Mouse (Mus musculus): ENCODE data around the gene Rsph6a.

Gene Rsph6a

GRCm38 (mm10) chr7:19078732-19079131, 24.2 kb downstream of the Rsph6a start:
- in situ Hi-C loops (cut with MboI), result no loop called here

- in situ Hi-C loops (cut with MboI), result no loop called here
Observed at GRCm38 (mm10) chr7:19080451-19080950, 26.0 kb downstream of the Rsph6a start.

GRCm38 (mm10) chr7:19082171-19082570, 27.7 kb downstream of the Rsph6a start:
- in situ Hi-C loops (cut with MboI), result no loop called here

- in situ Hi-C loops (cut with MboI), result no loop called here
Observed at GRCm38 (mm10) chr7:19083096-19083495, 28.6 kb downstream of the Rsph6a start.

- in situ Hi-C loops (cut with MboI), result no loop called here
Observed at GRCm38 (mm10) chr7:19083701-19084100, 29.2 kb downstream of the Rsph6a start, which contains the start of gene Dmpk. TSS of gene Dmpk (plus strand) at chr7:19083849.

- in situ Hi-C loops (cut with MboI), result no loop called here
Observed at GRCm38 (mm10) chr7:19084277-19084771, 29.8 kb downstream of the Rsph6a start.

- in situ Hi-C loops (cut with MboI), result no loop called here
Observed at GRCm38 (mm10) chr7:19084921-19085473, 30.5 kb downstream of the Rsph6a start.

- in situ Hi-C loops (cut with MboI), result no loop called here
Observed at GRCm38 (mm10) chr7:19085495-19085894, 31.0 kb downstream of the Rsph6a start.

- in situ Hi-C loops (cut with MboI), result no loop called here
Observed at GRCm38 (mm10) chr7:19086042-19086441, 31.6 kb downstream of the Rsph6a start.

- in situ Hi-C loops (cut with MboI), result no loop called here
Observed at GRCm38 (mm10) chr7:19086760-19087159, 32.3 kb downstream of the Rsph6a start.

- in situ Hi-C loops (cut with MboI), result no loop called here
Observed at GRCm38 (mm10) chr7:19088813-19089212, 34.3 kb downstream of the Rsph6a start.

GRCm38 (mm10) chr7:19091913-19092312, 37.4 kb downstream of the Rsph6a start:
- in situ Hi-C loops (cut with MboI), result no loop called here

- in situ Hi-C loops (cut with MboI), result no loop called here
Observed at GRCm38 (mm10) chr7:19092381-19093173, 38.1 kb downstream of the Rsph6a start.

GRCm38 (mm10) chr7:19093174-19093521, 38.7 kb downstream of the Rsph6a start:
- in situ Hi-C loops (cut with MboI), result no loop called here

GRCm38 (mm10) chr7:19093537-19094385, 39.3 kb downstream of the Rsph6a start:
- in situ Hi-C loops (cut with MboI), result no loop called here

- in situ Hi-C loops (cut with MboI), result no loop called here
Observed at GRCm38 (mm10) chr7:19094471-19094825, 40.0 kb downstream of the Rsph6a start, which contains the start of gene Six5. TSS of gene Six5 (plus strand) at chr7:19094594.

GRCm38 (mm10) chr7:19094826-19095750, 40.6 kb downstream of the Rsph6a start:
- in situ Hi-C loops (cut with MboI), result no loop called here

GRCm38 (mm10) chr7:19095751-19096110, 41.2 kb downstream of the Rsph6a start:
- in situ Hi-C loops (cut with MboI), result no loop called here

- in situ Hi-C loops (cut with MboI), result no loop called here
Observed at GRCm38 (mm10) chr7:19096421-19096976, 42.0 kb downstream of the Rsph6a start.

- in situ Hi-C loops (cut with MboI), result no loop called here
Observed at GRCm38 (mm10) chr7:19097217-19097616, 42.7 kb downstream of the Rsph6a start.

GRCm38 (mm10) chr7:19097863-19098262, 43.4 kb downstream of the Rsph6a start:
- in situ Hi-C loops (cut with MboI), result no loop called here
